Mouse (Mus musculus) small intestine, adult 2 months (tissue): ENCODE data around the gene Comp. TPM values are rescaled to one million over a fixed set of nuclear protein-coding genes. Genes with fewer than 3 reads are reported as not detected.

Source experiments
- H3K27ac ChIP-seq: fragments of 200-500 bp; 2 replicates; pipeline ENCODE4 v1.5.1; 2012; ENCODE audit warnings: low read depth, low read length, control low read depth, inconsistent platforms; ENCODE audit not compliant: insufficient read depth
- H3K27me3 ChIP-seq: fragments of 200-500 bp; 2 replicates; pipeline ENCODE4 v1.6.1; 2012; ENCODE audit warnings: mild to moderate bottlenecking, moderate library complexity, low read length, inconsistent platforms; ENCODE audit not compliant: control insufficient read depth, insufficient read depth
- H3K36me3 ChIP-seq: fragments of 200-500 bp; 2 replicates; pipeline ENCODE4 v1.6.1; 2012; ENCODE audit warnings: mild to moderate bottlenecking, low read length, control low read depth, inconsistent platforms; ENCODE audit not compliant: control insufficient read depth, insufficient read depth
- H3K4me1 ChIP-seq: fragments of 200-500 bp; 2 replicates; pipeline ENCODE4 v1.6.1; 2012; ENCODE audit warnings: low read length, inconsistent platforms, mixed read lengths; ENCODE audit not compliant: control insufficient read depth, insufficient read depth, insufficient read length
- H3K4me3 ChIP-seq: fragments of 200-500 bp; 2 replicates; pipeline ENCODE4 v1.5.1; 2012; ENCODE audit warnings: low read depth, mild to moderate bottlenecking, control low read depth, inconsistent platforms, low read length, moderate library complexity
- CTCF ChIP-seq: fragments of 200-500 bp; IDR thresholded peaks from 2 replicates; pipeline ENCODE4 v1.5.1; 2012; ENCODE audit warnings: low read depth, mild to moderate bottlenecking, control low read depth, inconsistent platforms, low read length, moderate library complexity, mixed read lengths; ENCODE audit not compliant: insufficient replicate concordance, insufficient read length; ENCODE audit errors: extremely low read depth
- POLR2A ChIP-seq: fragments of 200-500 bp; IDR thresholded peaks from 2 replicates; pipeline ENCODE4 v1.6.1; 2012; ENCODE audit warnings: low read depth, mild to moderate bottlenecking, control low read depth, inconsistent platforms, low read length, moderate library complexity
- WGBS: fragments of 180-500 bp; shearing (Covaris S2); methylation state at CpG from one replicate; pipeline ENCODE4 v1.1.7; 2018; 5-methylcytosine and 5-hydroxymethylcytosine counted together
- polyA plus RNA-seq: library from polyadenylated mRNA; depleted of rRNA; stranded (reverse); fragments of >200 nt; gene quantifications from 2 replicates; pipeline ENCODE4 v1.2.3, GENCODE M21; 2012

The Comp gene
- polyA plus RNA-seq, 1 experiment = 1.2 TPM

DNA sequence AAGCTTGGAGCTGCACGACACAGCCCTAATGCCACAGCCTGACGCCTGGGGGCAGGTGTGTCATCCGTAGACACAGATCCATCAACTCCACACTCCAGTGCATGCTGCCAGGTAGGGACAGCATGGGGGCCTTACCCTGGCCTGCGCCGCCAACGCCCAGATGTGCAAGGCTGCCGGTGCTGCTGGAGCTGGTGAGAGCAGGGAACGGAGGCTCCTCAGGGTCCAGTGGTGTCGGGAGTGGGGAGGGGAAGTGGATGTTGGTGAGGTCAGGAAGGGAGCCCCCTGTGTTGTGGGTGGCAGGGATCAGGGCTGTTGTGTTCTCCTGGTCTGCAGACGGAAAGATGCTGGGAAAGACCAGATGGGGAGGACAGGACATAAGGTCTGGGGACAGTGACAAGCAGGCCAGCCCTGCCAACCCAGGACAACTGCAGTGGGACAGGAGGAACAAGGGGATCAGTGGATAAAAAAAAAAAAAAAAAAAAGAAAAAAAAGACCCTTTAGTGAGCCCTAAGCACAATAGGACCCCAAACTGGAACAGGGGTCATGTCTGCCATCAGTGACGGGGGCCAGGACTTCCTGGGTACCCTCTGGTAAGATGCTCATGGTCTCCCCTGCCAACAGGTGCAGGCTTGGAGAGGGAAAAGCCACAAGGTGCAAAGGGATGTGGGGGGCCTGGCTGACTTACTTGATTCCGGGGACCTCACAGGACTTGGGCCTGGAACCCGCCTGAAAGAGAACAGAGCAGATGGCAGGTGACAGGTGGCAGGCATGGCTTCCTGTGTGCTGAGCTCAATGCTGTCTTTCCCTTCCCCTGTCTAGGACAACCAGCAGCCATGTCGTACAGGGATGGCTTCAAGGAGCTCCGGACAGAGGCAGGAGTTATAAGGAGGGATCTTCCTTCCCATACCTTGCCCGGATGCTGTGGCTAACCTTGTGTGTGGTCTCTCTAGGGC is 24.5 kb downstream of the Comp start:
- Histone ChIP-seq H3K36me3 (no peaks in the 10 kb centered on the region), H3K27me3 (no peaks in the 10 kb centered on the region), H3K4me1 (no peaks in the 10 kb centered on the region), H3K4me3 (no peak overlapping the region), H3K27ac (no peak overlapping the region)
- 93% methylated on average over 16 of the region's 16 CpGs for WGBS
- TF ChIP-seq CTCF = no peak
- TF ChIP-seq POLR2A = no peak

DNA sequence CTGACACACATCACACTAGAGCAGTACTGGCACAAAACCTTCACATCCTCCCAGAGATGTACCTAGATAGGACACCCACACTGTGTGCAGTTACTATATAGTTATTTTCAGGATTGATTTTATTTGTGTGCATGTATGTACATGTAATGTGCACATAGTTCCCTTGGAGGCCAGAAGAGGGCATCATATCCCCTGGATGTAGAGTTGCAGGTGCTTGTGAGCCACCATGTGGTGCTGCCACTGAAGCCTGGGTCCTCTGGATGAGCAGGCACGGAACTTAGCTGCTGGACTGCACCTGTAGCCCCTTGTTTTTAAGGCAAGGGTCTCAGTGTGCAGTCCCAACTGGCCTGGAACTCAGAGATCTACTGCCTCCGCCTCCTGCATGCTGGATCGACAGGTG is 30.9 kb downstream of the Comp start:
- TF ChIP-seq POLR2A (no peak), CTCF (no peak)
- WGBS = 80% methylated on average over 3 of the region's 3 CpGs
- no peak overlapping the region for H3K27ac ChIP-seq
- no peaks in the 10 kb centered on the region; the same call in 1 of the 2 replicates for H3K36me3 ChIP-seq
- peaks cover 27% of the 10 kb centered on the region for H3K4me1 ChIP-seq
- no peaks in the 10 kb centered on the region for H3K27me3 ChIP-seq
- H3K4me3 ChIP-seq = no peak overlapping the region

DNA sequence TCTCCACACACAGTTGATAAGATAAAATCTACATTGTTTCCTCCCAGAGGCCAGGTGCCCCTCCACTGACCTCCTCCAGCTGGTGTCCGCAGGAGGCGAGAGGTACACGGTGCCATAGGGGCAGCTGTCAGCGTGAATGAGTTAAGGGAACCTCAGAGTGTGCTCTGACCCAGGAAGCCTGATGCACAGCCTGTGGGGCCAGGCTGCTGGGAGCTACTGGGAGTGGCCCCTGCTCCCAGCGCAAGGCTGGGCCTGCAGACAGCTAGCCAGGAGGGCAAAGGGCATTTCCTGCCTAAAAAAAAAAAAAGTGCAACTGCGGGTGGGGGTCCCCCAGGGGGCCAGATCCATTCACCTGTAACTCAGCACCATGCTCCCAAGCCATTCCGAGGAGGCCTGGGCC is 31.8 kb downstream of the Comp start:
- H3K4me1 ChIP-seq = peaks cover 27% of the 10 kb centered on the region
- 28% methylated on average over 7 of the region's 7 CpGs for WGBS
- TF ChIP-seq POLR2A (no peak), CTCF (no peak)
- no peaks in the 10 kb centered on the region for H3K27me3 ChIP-seq
- no peak overlapping the region for H3K4me3 ChIP-seq
- H3K27ac ChIP-seq = no peak overlapping the region; the same call in 1 of the 2 replicates
- no peaks in the 10 kb centered on the region; the same call in 1 of the 2 replicates for H3K36me3 ChIP-seq

DNA sequence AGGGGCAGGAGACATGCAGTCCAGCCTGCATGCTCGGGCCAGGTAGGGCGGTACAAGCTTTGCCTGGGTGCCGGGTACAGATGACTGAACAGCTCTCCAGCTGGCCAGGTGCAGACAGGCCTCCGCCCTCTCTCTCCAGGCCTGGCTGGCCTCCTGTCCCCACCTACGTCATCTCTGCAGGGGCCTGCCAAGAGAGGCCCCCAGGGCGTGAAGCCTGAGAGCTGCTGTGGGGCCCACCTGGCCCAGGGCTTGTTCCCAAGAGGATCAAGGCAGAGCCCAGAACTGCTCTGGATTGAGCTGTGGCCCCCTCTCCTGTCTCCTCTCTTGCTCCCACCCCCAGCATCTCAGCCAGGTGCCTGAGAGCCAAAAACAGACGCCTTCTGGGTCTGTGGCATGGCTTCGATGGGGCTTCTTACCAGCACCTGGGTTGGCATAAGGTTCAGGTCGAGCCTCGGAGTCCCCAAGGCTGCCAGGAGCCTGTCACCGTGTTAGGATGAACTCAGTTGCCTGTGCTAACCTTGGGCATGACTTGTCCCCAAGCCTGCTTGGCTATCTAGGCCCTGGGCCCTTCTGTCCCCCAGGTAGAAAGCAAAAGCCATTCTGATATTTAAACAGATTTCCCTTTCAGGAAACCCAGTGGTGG is 33.2 kb downstream of the Comp start:
- no peak overlapping the region for H3K4me3 ChIP-seq
- no peak overlapping the region for H3K27ac ChIP-seq
- no peak for TF ChIP-seq POLR2A
- TF ChIP-seq CTCF = no peak
- peaks cover 27% of the 10 kb centered on the region for H3K4me1 ChIP-seq
- H3K36me3 ChIP-seq = no peaks in the 10 kb centered on the region; the same call in 1 of the 2 replicates
- H3K27me3 ChIP-seq = no peaks in the 10 kb centered on the region
- WGBS = 31% methylated on average over 11 of the region's 11 CpGs

DNA sequence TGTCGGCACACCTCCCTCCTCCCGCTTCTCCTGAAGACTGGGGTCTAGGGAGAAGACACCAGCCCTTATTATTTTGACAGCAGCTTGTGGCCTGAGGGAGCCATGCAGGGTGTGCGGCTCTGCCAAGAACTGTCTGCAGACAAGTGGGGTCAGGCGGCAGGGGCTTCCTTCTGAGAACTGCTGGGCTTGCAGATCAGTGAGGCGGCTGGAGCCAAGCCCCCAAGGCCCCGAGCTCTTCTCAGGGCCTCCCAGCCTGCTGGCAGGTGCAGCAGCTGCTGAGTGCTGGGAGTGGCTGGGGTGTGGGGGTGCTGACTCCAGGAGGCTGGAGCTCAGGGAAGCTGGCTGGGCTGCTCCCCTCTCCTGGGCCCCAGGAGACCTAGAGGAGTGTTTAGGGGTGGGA is 34.9 kb downstream of the Comp start:
- Histone ChIP-seq H3K4me3 (no peak overlapping the region), H3K27me3 (no peaks in the 10 kb centered on the region), H3K27ac (peak overlapping the region; percentile 5; the same call in 1 of the 2 replicates), H3K4me1 (peaks cover 27% of the 10 kb centered on the region), H3K36me3 (no peaks in the 10 kb centered on the region; the same call in 1 of the 2 replicates)
- TF ChIP-seq CTCF = no peak
- TF ChIP-seq POLR2A = no peak
- WGBS = 43% methylated on average over 6 of the region's 6 CpGs

DNA sequence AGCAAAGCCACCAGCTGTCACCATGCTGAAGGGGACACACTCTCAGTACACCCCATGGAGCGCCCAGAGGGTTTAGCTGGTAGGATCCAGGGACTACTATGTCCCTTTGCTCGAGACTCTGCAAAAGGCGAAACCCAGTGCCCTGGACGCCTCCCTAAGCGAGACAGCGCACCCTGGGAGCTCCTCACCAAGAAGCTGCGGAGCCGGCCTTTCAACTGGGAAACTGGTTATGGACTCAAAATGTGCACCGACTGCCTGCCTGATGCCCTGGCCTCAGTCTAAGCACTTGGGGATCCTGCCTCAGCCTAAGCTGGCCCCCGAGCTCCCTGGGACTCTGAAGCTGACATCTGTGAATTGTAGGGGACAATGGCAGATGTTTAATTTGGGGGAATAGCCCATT is 35.7 kb downstream of the Comp start:
- no peak overlapping the region for H3K4me3 ChIP-seq
- H3K4me1 ChIP-seq = peaks cover 27% of the 10 kb centered on the region
- peak overlapping the region; percentile 5 for H3K27ac ChIP-seq
- WGBS = 36% methylated on average over 10 of the region's 10 CpGs
- no peaks in the 10 kb centered on the region for H3K27me3 ChIP-seq
- no peaks in the 10 kb centered on the region; the same call in 1 of the 2 replicates for H3K36me3 ChIP-seq
- TF ChIP-seq CTCF (no peak), POLR2A (no peak)

DNA sequence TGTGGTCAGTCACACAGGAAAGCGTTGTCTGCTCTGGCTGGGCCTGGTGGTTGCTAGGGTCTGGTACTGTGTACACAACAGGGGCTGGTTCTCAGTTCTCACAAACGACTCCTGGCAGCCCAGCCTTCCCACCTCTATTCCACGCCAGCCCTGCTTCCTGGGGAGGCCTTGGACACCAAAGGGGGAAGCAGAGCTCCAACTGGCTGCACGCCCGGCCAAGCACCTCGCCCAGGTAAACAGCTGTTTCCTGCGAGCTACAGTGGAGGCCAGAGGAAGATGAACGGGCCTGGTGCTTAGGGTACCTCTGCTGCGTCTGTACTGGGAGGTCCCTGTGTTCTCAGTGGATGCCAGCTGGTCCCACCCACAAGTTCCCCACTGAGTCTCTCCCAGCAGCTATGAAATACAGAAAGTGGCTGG is 36.1 kb downstream of the Comp start:
- H3K27ac ChIP-seq = peak overlapping the region; percentile 2; the same call in 1 of the 2 replicates

More for the DNA sequence above, 36.1 kb downstream of the Comp start:
- H3K4me3 ChIP-seq = no peak overlapping the region
- TF ChIP-seq POLR2A (no peak), CTCF (no peak)
- H3K4me1 ChIP-seq = peaks cover 27% of the 10 kb centered on the region
- 14% methylated on average over 9 of the region's 9 CpGs for whole genome bisulfite sequencing
- no peaks in the 10 kb centered on the region for H3K27me3 ChIP-seq
- H3K36me3 ChIP-seq = no peaks in the 10 kb centered on the region
